Comparison of ENCODE assay signal across 8 mouse cellular contexts in the genomic region with DNA sequence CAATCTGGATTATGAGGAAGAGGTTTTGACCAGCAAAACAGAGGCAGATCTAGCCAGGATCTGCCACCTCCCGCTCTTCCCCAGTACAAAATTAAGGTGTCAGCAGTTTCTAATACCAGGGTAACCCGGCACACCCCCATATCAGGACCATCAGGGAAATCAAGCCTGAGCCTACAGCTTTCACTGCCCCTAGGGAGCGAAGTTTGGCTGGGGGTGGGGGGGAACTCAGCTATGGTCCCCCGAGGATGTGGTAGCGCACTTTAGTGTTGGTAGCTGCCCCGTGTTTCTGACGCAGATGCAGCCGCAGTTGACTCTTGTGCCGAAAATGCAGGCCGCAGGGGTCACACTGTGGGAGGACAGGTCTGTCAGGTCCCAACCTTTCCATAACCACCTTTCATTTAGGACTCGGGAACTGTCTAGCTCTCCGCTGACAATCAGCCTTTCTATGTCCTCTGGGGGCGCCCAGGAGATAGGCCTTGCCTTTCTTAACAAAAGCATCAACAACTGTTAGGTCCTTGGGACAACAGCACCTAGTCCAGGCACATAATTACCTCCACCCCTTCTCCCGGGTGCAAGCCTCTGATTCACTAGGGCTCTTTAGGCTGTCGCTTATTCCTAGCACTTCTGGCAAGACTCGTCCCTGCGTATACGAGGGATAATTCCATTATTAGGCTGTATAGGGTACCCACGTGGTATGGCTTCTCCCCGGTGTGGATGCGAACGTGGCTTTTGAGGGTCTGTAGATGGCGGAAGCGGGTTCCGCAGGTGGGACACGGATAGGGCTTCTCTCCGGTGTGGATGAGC. TPM values are rescaled to one million over a fixed set of nuclear protein-coding genes. Genes with fewer than 3 reads are reported as not detected.
DNase-seq lines count a peak whose midpoint lies in the region; ATAC-seq lines count a peak whose summit lies in the region.

No protein-coding gene starts in this region.

- peaks cover 51% of the 10 kb centered on the region for H3K27me3 ChIP-seq in hindbrain, embryonic 11.5 days (ENCODE audit: control insufficient read depth, insufficient read depth, low read length)
- peaks cover 34% of the 10 kb centered on the region for H3K27me3 ChIP-seq in liver, embryonic 16.5 days (ENCODE audit: control insufficient read depth, insufficient read depth, low read depth, low read length)

- H3K4me3 ChIP-seq in brown adipose tissue, adult 24 weeks (ENCODE audit: insufficient read depth, low read depth, low read length): peak overlapping the region; percentile 64
- H3K4me3 ChIP-seq in hindbrain, embryonic 11.5 days (ENCODE audit: low read depth, low read length): peak overlapping the region; percentile 10
- peak overlapping the region; percentile 27 for H3K4me3 ChIP-seq in liver, embryonic 16.5 days (ENCODE audit: low read depth, low read length)

- WGBS in hindbrain, embryonic 11.5 days: 20% methylated on average over 27 of the region's 27 CpGs
- 44% methylated on average over 27 of the region's 27 CpGs for WGBS in liver, embryonic 16.5 days (ENCODE audit: insufficient replicate concordance)

- H3K27ac ChIP-seq in brown adipose tissue, adult 24 weeks (replicated peaks; ENCODE audit: low read depth, low read length): peak overlapping the region; percentile 95
- no peak overlapping the region for H3K27ac ChIP-seq in hindbrain, embryonic 11.5 days (ENCODE audit: low read depth, low read length)
- H3K27ac ChIP-seq in liver, embryonic 16.5 days (ENCODE audit: low read length): no peak overlapping the region

- ATAC-seq in hindbrain, embryonic 11.5 days (ENCODE audit: low FRiP score): no peak
- no peak for ATAC-seq in liver, embryonic 16.5 days (ENCODE audit: low read depth)

- peaks cover 3% of the 10 kb centered on the region; the same call in 1 of the 2 replicates for H3K4me1 ChIP-seq in brown adipose tissue, adult 24 weeks (ENCODE audit: control insufficient read depth, insufficient read depth, insufficient read length, low read length)
- H3K4me1 ChIP-seq in hindbrain, embryonic 11.5 days (replicated peaks; ENCODE audit: control insufficient read depth, insufficient read depth, low read length): peaks cover 7% of the 10 kb centered on the region; the same call in 1 of the 2 replicates
- H3K4me1 ChIP-seq in liver, embryonic 16.5 days (ENCODE audit: control insufficient read depth, low read depth, low read length): peaks cover 67% of the 10 kb centered on the region

- peak; percentile 33 for DNase-seq in embryo, embryonic 10 days (ENCODE audit: low spot score)
- DNase-seq in embryo, embryonic 9.5 days (ENCODE audit: extremely low spot score): no peak
- peak; percentile 37 for DNase-seq in hindbrain, embryonic 11.5 days (ENCODE audit: low spot score)
- no peak for DNase-seq in frontal cortex, postnatal 14 days (ENCODE audit: low spot score in 2 of 2)
- DNase-seq in urinary bladder, postnatal 4 days (ENCODE audit: low spot score in 2 of 2): no peak
- DNase-seq in spleen, postnatal 10 days (ENCODE audit: low spot score in 2 of 2): no peak

- H3K9ac ChIP-seq in hindbrain, embryonic 11.5 days (ENCODE audit: low read depth, low read length): peak overlapping the region; percentile 9; the same call in 1 of the 2 replicates
- H3K9ac ChIP-seq in liver, embryonic 16.5 days (ENCODE audit: low read depth, low read length): no peak overlapping the region

- H3K9me3 ChIP-seq in hindbrain, embryonic 11.5 days (ENCODE audit: control insufficient read depth, low read length): no peaks in the 10 kb centered on the region
- no peaks in the 10 kb centered on the region for H3K9me3 ChIP-seq in liver, embryonic 16.5 days (replicated peaks; ENCODE audit: control insufficient read depth, low read length)

- peak overlapping the region; percentile 9; the same call in 1 of the 2 replicates for H3K4me2 ChIP-seq in hindbrain, embryonic 11.5 days (replicated peaks; ENCODE audit: low read depth, low read length)
- peak overlapping the region; percentile 50 for H3K4me2 ChIP-seq in liver, embryonic 16.5 days (ENCODE audit: low read depth, low read length)

- no peaks in the 10 kb centered on the region for H3K36me3 ChIP-seq in hindbrain, embryonic 11.5 days (ENCODE audit: control insufficient read depth, insufficient read depth, low read length)
- H3K36me3 ChIP-seq in liver, embryonic 16.5 days (ENCODE audit: control insufficient read depth, insufficient read depth): no peaks in the 10 kb centered on the region

RNA-seq across cellular contexts. Expression of gene Bcl6b, which starts 3.6 kb away (rescaled TPM):
- polyA plus RNA-seq in brown adipose tissue, adult 24 weeks (2012; ENCODE audit: insufficient read depth, insufficient read length, missing spikeins): 7.0 and 13.4 TPM in 2 replicates
- polyA plus RNA-seq in hindbrain, embryonic 11.5 days (2014; fragmentation: Nextera tagmentation; extraction: Ambion mirVana): 5.0 and 5.9 TPM in 2 replicates
- polyA plus RNA-seq in liver, embryonic 16.5 days (2015; fragmentation: Nextera tagmentation; extraction: Ambion mirVana): 2.1 and 2.3 TPM in 2 replicates

RNA-seq across cellular contexts. Expression of gene Slc16a13, which starts 5.1 kb away (rescaled TPM):
- 0.67 and 2.2 TPM in 2 replicates for polyA plus RNA-seq in brown adipose tissue, adult 24 weeks (2012; ENCODE audit: insufficient read depth, insufficient read length, missing spikeins)
- 10.9 and 14.3 TPM in 2 replicates for polyA plus RNA-seq in hindbrain, embryonic 11.5 days (2014; fragmentation: Nextera tagmentation; extraction: Ambion mirVana)
- 2.6 and 4.3 TPM in 2 replicates for polyA plus RNA-seq in liver, embryonic 16.5 days (2015; fragmentation: Nextera tagmentation; extraction: Ambion mirVana)

RNA-seq across cellular contexts. Expression of gene 0610010K14Rik, which starts 11.7 kb away (rescaled TPM):
- polyA plus RNA-seq in brown adipose tissue, adult 24 weeks (2012; ENCODE audit: insufficient read depth, insufficient read length, missing spikeins): 28.7 and 40.6 TPM in 2 replicates
- polyA plus RNA-seq in hindbrain, embryonic 11.5 days (2014; fragmentation: Nextera tagmentation; extraction: Ambion mirVana): 229 and 230 TPM in 2 replicates
- 53.9 and 54.5 TPM in 2 replicates for polyA plus RNA-seq in liver, embryonic 16.5 days (2015; fragmentation: Nextera tagmentation; extraction: Ambion mirVana)

RNA-seq across cellular contexts. Expression of gene Slc16a11, which starts 13.4 kb away (rescaled TPM):
- polyA plus RNA-seq in brown adipose tissue, adult 24 weeks (2012; ENCODE audit: insufficient read depth, insufficient read length, missing spikeins): not detected in 2 replicates
- polyA plus RNA-seq in hindbrain, embryonic 11.5 days (2014; fragmentation: Nextera tagmentation; extraction: Ambion mirVana): 0.40 and 0.51 TPM in 2 replicates
- 1.1 and 1.3 TPM in 2 replicates for polyA plus RNA-seq in liver, embryonic 16.5 days (2015; fragmentation: Nextera tagmentation; extraction: Ambion mirVana)

RNA-seq across cellular contexts. Expression of gene Gm21988, which starts 13.6 kb away (rescaled TPM):
- 4.0 and 4.8 TPM in 2 replicates for polyA plus RNA-seq in brown adipose tissue, adult 24 weeks (2012; ENCODE audit: insufficient read depth, insufficient read length, missing spikeins)
- polyA plus RNA-seq in hindbrain, embryonic 11.5 days (2014; fragmentation: Nextera tagmentation; extraction: Ambion mirVana): 10.2 and 11.6 TPM in 2 replicates
- 3.4 and 4.3 TPM in 2 replicates for polyA plus RNA-seq in liver, embryonic 16.5 days (2015; fragmentation: Nextera tagmentation; extraction: Ambion mirVana)

Comparison
In these comparisons a context has a peak if more than half of its experiments do, and no peak if none do; other contexts are left out.
1. DNase-seq: peak in embryo, embryonic 10 days (single experiment) and hindbrain, embryonic 11.5 days (single experiment); none in embryo, embryonic 9.5 days (single experiment), frontal cortex, postnatal 14 days (0 of 2), urinary bladder, postnatal 4 days (0 of 2) and spleen, postnatal 10 days (0 of 2).
2. H3K4me3 ChIP-seq: peak in every context shown above with its lines; median percentile 64 in brown adipose tissue, adult 24 weeks; 27 in liver, embryonic 16.5 days; 10 in hindbrain, embryonic 11.5 days.